ENCODE assay signal across 16 mouse cellular contexts in the genomic region with DNA sequence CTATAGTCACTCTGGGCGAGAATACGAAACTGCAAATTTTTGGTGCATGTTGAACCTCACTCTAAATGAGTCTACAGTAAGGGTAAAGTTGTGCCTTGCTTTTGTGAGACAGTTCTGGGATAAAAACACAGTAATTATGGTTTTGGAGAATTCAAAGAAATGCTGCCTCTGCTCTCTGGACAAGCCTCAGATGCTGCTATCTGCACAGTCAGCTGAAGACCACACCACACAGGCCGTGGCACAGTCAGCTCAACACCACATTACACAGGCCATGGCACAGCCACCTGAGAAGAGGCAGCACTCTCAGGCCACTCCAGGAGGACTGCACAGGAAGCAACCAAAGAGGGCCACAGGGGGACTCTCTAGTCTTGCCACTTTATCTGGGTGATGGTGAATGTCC.
"Had no signal": no experiment of that assay in that cellular context is flagged by ENCODE, and none has a peak within 500 bp of the region (broad histone marks: within the 10 kb centered on the region; RNA-seq: fewer than 3 reads in every experiment).

No protein-coding gene starts in this region.

- H3K4me3 ChIP-seq: midbrain, embryonic 10.5 days; midbrain, embryonic 12.5 days; myocyte; neural tube, embryonic 13.5 days; neural tube, embryonic 15.5 days; stomach, embryonic 15.5 days had no signal

- H3K27ac ChIP-seq: midbrain, embryonic 10.5 days; midbrain, embryonic 12.5 days; neural tube, embryonic 13.5 days; neural tube, embryonic 15.5 days; stomach, embryonic 15.5 days; stomach, postnatal 0 days had no signal

- H3K9me3 ChIP-seq: midbrain, embryonic 10.5 days; midbrain, embryonic 12.5 days; neural tube, embryonic 13.5 days; neural tube, embryonic 15.5 days; stomach, embryonic 15.5 days had no signal

- H3K27me3 ChIP-seq: midbrain, embryonic 12.5 days; neural tube, embryonic 13.5 days; neural tube, embryonic 15.5 days; stomach, embryonic 15.5 days had no signal

- H3K4me2 ChIP-seq: lung, embryonic 14.5 days; midbrain, embryonic 12.5 days; neural tube, embryonic 13.5 days; neural tube, embryonic 15.5 days; stomach, embryonic 15.5 days had no signal

- DNase-seq: lung, adult 18-20 months; lung, embryonic 14.5 days; lung, postnatal 10 days; lung, postnatal 4 days; midbrain, embryonic 14.5 days; right cerebral cortex, postnatal 14 days; thymus, adult 2 months; thymus, postnatal 25 days; thymus, postnatal 4 days had no signal

- H3K4me1 ChIP-seq: midbrain, embryonic 10.5 days; midbrain, embryonic 12.5 days; neural tube, embryonic 15.5 days had no signal

- H3K9ac ChIP-seq: lung, embryonic 14.5 days; midbrain, embryonic 12.5 days; neural tube, embryonic 13.5 days; neural tube, embryonic 15.5 days; stomach, embryonic 15.5 days had no signal
